Mouse (Mus musculus): ENCODE data around the gene Urb1. TPM values are rescaled to one million over a fixed set of nuclear protein-coding genes. Genes with fewer than 3 reads are reported as not detected.

The Urb1 gene
- polyA plus RNA-seq (2012; rRNA removed): 6.0 and 6.4 TPM in 2 replicates

- peak; percentile 91 to 100 for DNase-seq (ENCODE audit: low read depth in 1 of 2, low spot score in 2 of 2)
- Histone ChIP-seq H3K27me3 (ENCODE audit: control insufficient read depth, insufficient read depth, low read length) (no peaks in the 10 kb centered on the region), H3K4me1 (ENCODE audit: control insufficient read depth, insufficient read depth, insufficient read length) (peaks cover 2% of the 10 kb centered on the region; the same call in 1 of the 2 replicates), H3K4me3 (ENCODE audit: extremely low read depth, insufficient read depth, insufficient read length) (peak within 1 kb of the TSS; percentile 92), H3K36me3 (ENCODE audit: control insufficient read depth, insufficient read depth, low read length) (no peaks in the 10 kb centered on the region), H3K27ac (ENCODE audit: insufficient read depth, low read length) (peak within 1 kb of the TSS; percentile 33; the same call in 1 of the 2 replicates)
- under 1% methylated on average over 47 of the region's 47 CpGs for WGBS
- TF ChIP-seq CTCF (IDR thresholded peaks at IDR 0.05; ENCODE audit: extremely low read depth, insufficient read depth, insufficient read length, insufficient replicate concordance) (no peak), POLR2A (IDR thresholded peaks at IDR 0.05; ENCODE audit: low read depth, low read length) (no peak)
Measured at GRCm38 (mm10) chr16:90809975-90810715, at the start of gene Urb1. Urb1 (minus strand) TSS chr16:90810413.

- no peaks in the 10 kb centered on the region for H3K27me3 ChIP-seq (ENCODE audit: control insufficient read depth, insufficient read depth, low read length)
- WGBS: 86% methylated on average over 4 of the region's 4 CpGs
- H3K4me1 ChIP-seq (ENCODE audit: control insufficient read depth, insufficient read depth, insufficient read length): no peaks in the 10 kb centered on the region
- no peak overlapping the region for H3K4me3 ChIP-seq (ENCODE audit: extremely low read depth, insufficient read depth, insufficient read length)
- no peaks in the 10 kb centered on the region for H3K36me3 ChIP-seq (ENCODE audit: control insufficient read depth, insufficient read depth, low read length)
- no peak for TF ChIP-seq POLR2A (IDR thresholded peaks at IDR 0.05; ENCODE audit: low read depth, low read length)
- TF ChIP-seq CTCF (IDR thresholded peaks at IDR 0.05; ENCODE audit: extremely low read depth, insufficient read depth, insufficient read length, insufficient replicate concordance): no peak
- no peak overlapping the region for H3K27ac ChIP-seq (ENCODE audit: insufficient read depth, low read length)
- no peak for DNase-seq (ENCODE audit: low read depth in 1 of 2, low spot score in 2 of 2)
Measured at GRCm38 (mm10) chr16:90858206-90858605, 48.0 kb upstream of the Urb1 start.

GRCm38 (mm10) chr16:90856552-90857200 lies 46.5 kb upstream of the Urb1 start:
- TF ChIP-seq POLR2A (IDR thresholded peaks at IDR 0.05; ENCODE audit: low read depth, low read length): no peak
- no peak for TF ChIP-seq CTCF (IDR thresholded peaks at IDR 0.05; ENCODE audit: extremely low read depth, insufficient read depth, insufficient read length, insufficient replicate concordance)
- 84% methylated on average over 6 of the region's 6 CpGs for WGBS

GRCm38 (mm10) chr16:90851621-90852334 lies 41.6 kb upstream of the Urb1 start:
- Histone ChIP-seq H3K27me3 (ENCODE audit: control insufficient read depth, insufficient read depth, low read length) (no peaks in the 10 kb centered on the region), H3K36me3 (ENCODE audit: control insufficient read depth, insufficient read depth, low read length) (no peaks in the 10 kb centered on the region), H3K4me3 (ENCODE audit: extremely low read depth, insufficient read depth, insufficient read length) (no peak overlapping the region), H3K27ac (ENCODE audit: insufficient read depth, low read length) (no peak overlapping the region), H3K4me1 (ENCODE audit: control insufficient read depth, insufficient read depth, insufficient read length) (no peaks in the 10 kb centered on the region)
- TF ChIP-seq CTCF (IDR thresholded peaks at IDR 0.05; ENCODE audit: extremely low read depth, insufficient read depth, insufficient read length, insufficient replicate concordance) (no peak), POLR2A (IDR thresholded peaks at IDR 0.05; ENCODE audit: low read depth, low read length) (no peak)
- DNase-seq (ENCODE audit: low read depth in 1 of 2, low spot score in 2 of 2): no peak
- WGBS: 81% methylated on average over 11 of the region's 11 CpGs

More at GRCm38 (mm10) chr16:90856552-90857200, 46.5 kb upstream of the Urb1 start:
- H3K36me3 ChIP-seq (ENCODE audit: control insufficient read depth, insufficient read depth, low read length): no peaks in the 10 kb centered on the region
- DNase-seq (ENCODE audit: low read depth in 1 of 2, low spot score in 2 of 2): no peak
- no peaks in the 10 kb centered on the region for H3K27me3 ChIP-seq (ENCODE audit: control insufficient read depth, insufficient read depth, low read length)
- no peak overlapping the region for H3K27ac ChIP-seq (ENCODE audit: insufficient read depth, low read length)
- H3K4me3 ChIP-seq (ENCODE audit: extremely low read depth, insufficient read depth, insufficient read length): no peak overlapping the region
- no peaks in the 10 kb centered on the region for H3K4me1 ChIP-seq (ENCODE audit: control insufficient read depth, insufficient read depth, insufficient read length)

- TF ChIP-seq POLR2A (IDR thresholded peaks at IDR 0.05; ENCODE audit: low read depth, low read length) (no peak), CTCF (IDR thresholded peaks at IDR 0.05; ENCODE audit: extremely low read depth, insufficient read depth, insufficient read length, insufficient replicate concordance) (no peak)
- Histone ChIP-seq H3K4me1 (ENCODE audit: control insufficient read depth, insufficient read depth, insufficient read length) (no peaks in the 10 kb centered on the region), H3K27me3 (ENCODE audit: control insufficient read depth, insufficient read depth, low read length) (no peaks in the 10 kb centered on the region), H3K4me3 (ENCODE audit: extremely low read depth, insufficient read depth, insufficient read length) (no peak overlapping the region), H3K27ac (ENCODE audit: insufficient read depth, low read length) (no peak overlapping the region), H3K36me3 (ENCODE audit: control insufficient read depth, insufficient read depth, low read length) (no peaks in the 10 kb centered on the region)
- no peak for DNase-seq (ENCODE audit: low read depth in 1 of 2, low spot score in 2 of 2)
- 84% methylated on average over 7 of the region's 7 CpGs for WGBS
Measured at GRCm38 (mm10) chr16:90850881-90851280, 40.7 kb upstream of the Urb1 start.

GRCm38 (mm10) chr16:90849262-90849661 lies 39.0 kb upstream of the Urb1 start:
- TF ChIP-seq POLR2A (IDR thresholded peaks at IDR 0.05; ENCODE audit: low read depth, low read length) (no peak), CTCF (IDR thresholded peaks at IDR 0.05; ENCODE audit: extremely low read depth, insufficient read depth, insufficient read length, insufficient replicate concordance) (no peak)
- DNase-seq (ENCODE audit: low read depth in 1 of 2, low spot score in 2 of 2): no peak
- Histone ChIP-seq H3K4me3 (ENCODE audit: extremely low read depth, insufficient read depth, insufficient read length) (no peak overlapping the region), H3K27me3 (ENCODE audit: control insufficient read depth, insufficient read depth, low read length) (no peaks in the 10 kb centered on the region), H3K4me1 (ENCODE audit: control insufficient read depth, insufficient read depth, insufficient read length) (no peaks in the 10 kb centered on the region), H3K36me3 (ENCODE audit: control insufficient read depth, insufficient read depth, low read length) (no peaks in the 10 kb centered on the region), H3K27ac (ENCODE audit: insufficient read depth, low read length) (no peak overlapping the region)
- WGBS: 65% methylated on average over 12 of the region's 12 CpGs
